Comparison of ENCODE assay signal across 29 mouse cellular contexts in the genomic region with DNA sequence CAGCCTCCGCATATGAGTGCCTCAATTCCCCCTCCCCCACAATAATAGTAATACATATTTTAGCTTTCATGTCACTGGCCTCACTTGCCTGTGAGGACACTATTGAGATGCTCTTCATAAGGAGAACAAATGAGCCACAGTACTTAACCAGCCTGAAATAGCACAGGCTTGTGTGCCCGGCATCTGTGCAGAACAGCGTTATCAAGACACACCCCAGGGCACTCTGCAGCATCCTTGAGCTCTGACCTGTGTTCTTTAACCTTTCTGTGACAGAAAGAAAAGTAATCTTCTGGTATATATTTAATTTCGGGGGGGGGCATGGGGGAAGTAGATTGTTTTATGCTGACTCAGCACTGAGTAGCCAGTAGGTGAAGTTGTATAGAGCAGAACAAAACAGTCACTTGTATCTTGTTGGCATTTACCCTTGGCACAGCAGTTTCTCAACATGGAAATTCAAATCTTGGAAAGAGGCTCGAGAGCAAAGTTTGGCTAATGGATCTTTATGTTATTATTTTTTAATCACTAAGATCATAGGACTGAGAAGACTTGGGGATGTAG. TPM values are rescaled to one million over a fixed set of nuclear protein-coding genes. Genes with fewer than 3 reads are reported as not detected.
A peak's percentile ranks its signal among the peaks of the same experiment; 100 is the strongest.
DNase-seq lines count a peak whose midpoint lies in the region; ATAC-seq and TF ChIP-seq lines count a peak whose summit lies in the region.
"Had no signal": no experiment of that assay in that cellular context is flagged by ENCODE, and none has a peak within 500 bp of the region (broad histone marks: within the 10 kb centered on the region; RNA-seq: fewer than 3 reads in every experiment).

No protein-coding gene starts in this region.

- TF ChIP-seq POLR2A in CH12.LX (IDR thresholded peaks at IDR 0.05; ENCODE audit: low read depth, low read length), result no peak

- TF ChIP-seq EP300 in CH12.LX (IDR thresholded peaks at IDR 0.05; ENCODE audit: low read length), result no peak

- H3K9ac ChIP-seq in CH12.LX (ENCODE audit: insufficient read depth, low read depth), result no peak overlapping the region
- no peak overlapping the region for H3K9ac ChIP-seq in ES-E14 (ENCODE audit: insufficient read depth, low read depth, low read length, poor library complexity, severe bottlenecking)
- H3K9ac ChIP-seq in intestine, embryonic 15.5 days, result no peak overlapping the region
- H3K9ac ChIP-seq in intestine, postnatal 0 days (ENCODE audit: low read depth, low read length), result no peak overlapping the region
- no peak overlapping the region for H3K9ac ChIP-seq in neural tube, embryonic 15.5 days (replicated peaks)
- H3K9ac ChIP-seq: embryonic facial prominence, embryonic 13.5 days; embryonic facial prominence, embryonic 15.5 days; forebrain, embryonic 12.5 days; forebrain, postnatal 0 days had no signal

- no peaks in the 10 kb centered on the region for H3K27me3 ChIP-seq in CH12.LX (replicated peaks)
- no peaks in the 10 kb centered on the region for H3K27me3 ChIP-seq in intestine, embryonic 15.5 days (replicated peaks)
- H3K27me3 ChIP-seq in intestine, postnatal 0 days (replicated peaks; ENCODE audit: control insufficient read depth, insufficient read depth, low read length), result no peaks in the 10 kb centered on the region
- no peaks in the 10 kb centered on the region for H3K27me3 ChIP-seq in neural tube, embryonic 15.5 days (replicated peaks)
- H3K27me3 ChIP-seq in limb, embryonic 10.5 days (ENCODE audit: low read depth, poor library complexity, severe bottlenecking), result no peaks in the 10 kb centered on the region
- H3K27me3 ChIP-seq: embryonic facial prominence, embryonic 13.5 days; embryonic facial prominence, embryonic 15.5 days; forebrain, embryonic 12.5 days; Patski had no signal

- no peak for TF ChIP-seq CTCF in CH12.LX (conservative IDR thresholded peaks at IDR 0.05 in 1 of 2, IDR thresholded peaks at IDR 0.05 in 1 of 2; ENCODE audit: low read depth in 2 of 2, low read length in 2 of 2)
- TF ChIP-seq CTCF in intestine, postnatal 0 days (IDR thresholded peaks at IDR 0.05; ENCODE audit: low read depth), result no peak

- peak; percentile 70 for ATAC-seq in intestine, embryonic 15.5 days
- ATAC-seq in intestine, postnatal 0 days, result peak; percentile 64; the same call in 1 of the 2 replicates
- ATAC-seq in neural tube, embryonic 15.5 days (ENCODE audit: low FRiP score), result no peak
- ATAC-seq: activated CD4-positive, CD25-positive, alpha-beta regulatory T cell, adult 4 months; forebrain, embryonic 14.5 days; forebrain, postnatal 0 days; Patski had no signal

- no peak overlapping the region for H3K27ac ChIP-seq in CH12.LX (ENCODE audit: insufficient read depth, low read depth)
- no peak overlapping the region for H3K27ac ChIP-seq in ES-E14 (ENCODE audit: insufficient read depth, low read depth, low read length, poor library complexity, severe bottlenecking)
- no peak overlapping the region for H3K27ac ChIP-seq in intestine, embryonic 15.5 days
- H3K27ac ChIP-seq in intestine, postnatal 0 days (ENCODE audit: low read depth, low read length), result no peak overlapping the region
- H3K27ac ChIP-seq in neural tube, embryonic 15.5 days (replicated peaks), result no peak overlapping the region
- no peak overlapping the region for H3K27ac ChIP-seq in limb, embryonic 10.5 days
- H3K27ac ChIP-seq: embryonic facial prominence, embryonic 13.5 days; embryonic facial prominence, embryonic 15.5 days; forebrain, embryonic 10.5 days; forebrain, embryonic 12.5 days had no signal

- H3K4me2 ChIP-seq in CH12.LX (ENCODE audit: insufficient read depth, low read depth, poor library complexity, severe bottlenecking), result no peak overlapping the region
- no peak overlapping the region for H3K4me2 ChIP-seq in intestine, embryonic 15.5 days (replicated peaks)
- H3K4me2 ChIP-seq in intestine, postnatal 0 days (replicated peaks; ENCODE audit: low read depth), result no peak overlapping the region
- no peak overlapping the region for H3K4me2 ChIP-seq in neural tube, embryonic 15.5 days
- H3K4me2 ChIP-seq: embryonic facial prominence, embryonic 13.5 days; embryonic facial prominence, embryonic 15.5 days; forebrain, embryonic 12.5 days had no signal

- no peaks in the 10 kb centered on the region for H3K79me2 ChIP-seq in CH12.LX (replicated peaks; ENCODE audit: control insufficient read depth, extremely low read depth, insufficient read depth, poor library complexity, severe bottlenecking)

- in situ Hi-C loops in CH12.LX (cut with MboI; ENCODE audit: low pct_ligation_motif_present, low pct_unique_long_range_greater_than_20kb, low sequenced_read_pairs), result no loop called here
- in situ Hi-C loops in ES-E14 (cut with MboI; ENCODE audit: low sequenced_read_pairs in 2 of 2, unreplicated experiment in 2 of 2), result no loop called here

- H3K4me1 ChIP-seq in CH12.LX (ENCODE audit: control insufficient read depth in 1 of 2, insufficient read depth in 2 of 2), result peaks cover 0 to 18% of the 10 kb centered on the region in 2 experiments; a peak in 2 of 4 replicates
- no peaks in the 10 kb centered on the region for H3K4me1 ChIP-seq in ES-E14 (ENCODE audit: control insufficient read depth in 2 of 2, insufficient read depth in 2 of 2, low read length in 2 of 2, poor library complexity in 1 of 2)
- no peaks in the 10 kb centered on the region for H3K4me1 ChIP-seq in intestine, embryonic 15.5 days (replicated peaks)
- no peaks in the 10 kb centered on the region for H3K4me1 ChIP-seq in intestine, postnatal 0 days (replicated peaks; ENCODE audit: control insufficient read depth, insufficient read depth, low read length)
- no peaks in the 10 kb centered on the region for H3K4me1 ChIP-seq in neural tube, embryonic 15.5 days
- no peaks in the 10 kb centered on the region for H3K4me1 ChIP-seq in limb, embryonic 10.5 days
- H3K4me1 ChIP-seq: embryonic facial prominence, embryonic 13.5 days; embryonic facial prominence, embryonic 15.5 days; forebrain, embryonic 12.5 days had no signal

- WGBS in intestine, embryonic 15.5 days, result 70% methylated on average over 5 of the region's 5 CpGs
- 54% methylated on average over 5 of the region's 5 CpGs for WGBS in intestine, postnatal 0 days
- 90% methylated on average over 5 of the region's 5 CpGs for WGBS in neural tube, embryonic 15.5 days
- 90% methylated on average over 5 of the region's 5 CpGs for WGBS in limb, embryonic 10.5 days

- dilution Hi-C loops in CH12.LX (cut with MboI; ENCODE audit: extremely low pct_ligation_motif_present, extremely low pct_unique_long_range_greater_than_20kb, low sequenced_read_pairs), result no loop called here

- H3K36me3 ChIP-seq in CH12.LX (replicated peaks in 1 of 2; ENCODE audit: control insufficient read depth in 1 of 2, insufficient read depth in 1 of 2, low read length in 1 of 2) (peaks cover 0 to 13% of the 10 kb centered on the region in 2 experiments), ES-E14 (ENCODE audit: control insufficient read depth, insufficient read depth, low read length, poor library complexity, severe bottlenecking) (no peaks in the 10 kb centered on the region)
- no peaks in the 10 kb centered on the region for H3K36me3 ChIP-seq in intestine, embryonic 15.5 days
- H3K36me3 ChIP-seq in intestine, postnatal 0 days (ENCODE audit: control insufficient read depth, insufficient read depth), result no peaks in the 10 kb centered on the region
- H3K36me3 ChIP-seq in neural tube, embryonic 15.5 days, result no peaks in the 10 kb centered on the region
- no peaks in the 10 kb centered on the region for H3K36me3 ChIP-seq in limb, embryonic 10.5 days
- H3K36me3 ChIP-seq: embryonic facial prominence, embryonic 13.5 days; embryonic facial prominence, embryonic 15.5 days; forebrain, embryonic 10.5 days; forebrain, embryonic 12.5 days had no signal

- no peak for TF ChIP-seq RAD21 in CH12.LX (IDR thresholded peaks at IDR 0.05; ENCODE audit: low read depth, low read length)

- no peak overlapping the region for H3K4me3 ChIP-seq in CH12.LX (replicated peaks in 1 of 3; ENCODE audit: low read depth in 2 of 3, low read length in 2 of 3, poor library complexity in 1 of 3)
- H3K4me3 ChIP-seq in ES-E14 (ENCODE audit: insufficient read depth in 1 of 2, low read depth in 1 of 2, low read length in 2 of 2, poor library complexity in 1 of 2, severe bottlenecking in 1 of 2), result no peak overlapping the region
- no peak overlapping the region for H3K4me3 ChIP-seq in intestine, embryonic 15.5 days (replicated peaks)
- no peak overlapping the region for H3K4me3 ChIP-seq in intestine, postnatal 0 days (ENCODE audit: low read depth, low read length)
- no peak overlapping the region for H3K4me3 ChIP-seq in neural tube, embryonic 15.5 days (replicated peaks)
- no peak overlapping the region for H3K4me3 ChIP-seq in limb, embryonic 10.5 days
- H3K4me3 ChIP-seq: embryonic facial prominence, embryonic 13.5 days; embryonic facial prominence, embryonic 15.5 days; erythroblast, embryonic 14.5 days; forebrain, embryonic 10.5 days; forebrain, embryonic 12.5 days had no signal

- no peak for DNase-seq in CH12.LX (ENCODE audit: extremely low read depth)
- no peak for DNase-seq in ES-E14 (ENCODE audit: low read depth, low spot score)
- no peak for DNase-seq in heart, postnatal 4 days
- DNase-seq in limb, embryonic 10.5 days (ENCODE audit: low spot score), result no peak
- DNase-seq in embryo, embryonic 10 days (ENCODE audit: low spot score), result no peak
- DNase-seq: adrenal gland, adult 8-10 months; adrenal gland, postnatal 14 days; adrenal gland, postnatal 36 days; cerebellum, adult 11-12 months; cerebellum, adult 2 months; cerebellum, adult 9-10 months; cerebellum, postnatal 10 days; cerebellum, postnatal 25 days; embryo, embryonic 11 days; forebrain, postnatal 0 days had no signal

- peaks cover 11% of the 10 kb centered on the region for H3K9me3 ChIP-seq in CH12.LX (replicated peaks; ENCODE audit: low read length)
- no peaks in the 10 kb centered on the region for H3K9me3 ChIP-seq in ES-E14 (ENCODE audit: control insufficient read depth, insufficient read depth, low read depth, low read length)
- no peaks in the 10 kb centered on the region for H3K9me3 ChIP-seq in intestine, embryonic 15.5 days
- no peaks in the 10 kb centered on the region for H3K9me3 ChIP-seq in intestine, postnatal 0 days (ENCODE audit: control insufficient read depth)
- 0 out of 2 replicates have a peak, but pooled peaks cover 7% of the 10 kb centered on the region for H3K9me3 ChIP-seq in neural tube, embryonic 15.5 days (replicated peaks)
- H3K9me3 ChIP-seq in limb, embryonic 10.5 days (replicated peaks), result no peaks in the 10 kb centered on the region
- H3K9me3 ChIP-seq: embryonic facial prominence, embryonic 13.5 days; embryonic facial prominence, embryonic 15.5 days; forebrain, embryonic 12.5 days had no signal

RNA-seq across cellular contexts. Expression of gene Mcu, which starts 30.4 kb away (rescaled TPM):
- 4.8 and 5.3 TPM in 2 replicates for total RNA-seq in CH12.LX (2012; rRNA removed)
- 4.8 and 5.7 TPM in 2 replicates for total RNA-seq in CH12.LX (2014; rRNA removed)
- polyA plus RNA-seq in CH12.LX (2012; ENCODE audit: insufficient read length, low read depth), result 3.5 and 4.9 TPM in 2 replicates
- total RNA-seq in ES-E14 (2012; rRNA removed), result 12.3 and 13.6 TPM in 2 replicates
- polyA plus RNA-seq in intestine, embryonic 15.5 days (2015; fragmentation: Nextera tagmentation; extraction: Ambion mirVana), result 66.4 and 72.6 TPM in 2 replicates
- polyA plus RNA-seq in intestine, postnatal 0 days (2015; fragmentation: Nextera tagmentation; extraction: Ambion mirVana), result 63.3 and 65.2 TPM in 2 replicates
- 10 to 100 TPM; 27.9 to 32.6 TPM for total RNA-seq in heart, postnatal 4 days (2021)
- 49.2 and 51.7 TPM in 2 replicates for polyA plus RNA-seq in neural tube, embryonic 15.5 days (2015; fragmentation: Nextera tagmentation; extraction: Ambion mirVana)
- 17.4 and 28.3 TPM in 2 replicates for polyA plus RNA-seq in limb, embryonic 10.5 days (2016; fragmentation: Nextera tagmentation; extraction: Ambion mirVana)

RNA-seq across cellular contexts. Expression of gene Gm10322, which starts 31.0 kb away (rescaled TPM):
- total RNA-seq in CH12.LX (2012; rRNA removed) (0.63 TPM in 1 of 2 replicates, not detected in the other), CH12.LX (2014; rRNA removed) (not detected in 2 replicates), ES-E14 (2012; rRNA removed) (1.5 TPM in 1 of 2 replicates, not detected in the other)
- polyA plus RNA-seq in CH12.LX (2012; ENCODE audit: insufficient read length, low read depth), result not detected in 2 replicates
- polyA plus RNA-seq in intestine, embryonic 15.5 days (2015; fragmentation: Nextera tagmentation; extraction: Ambion mirVana), result not detected in 2 replicates
- not detected in 2 replicates for polyA plus RNA-seq in intestine, postnatal 0 days (2015; fragmentation: Nextera tagmentation; extraction: Ambion mirVana)
- not detected for total RNA-seq in heart, postnatal 4 days (2021)
- not detected in 2 replicates for polyA plus RNA-seq in neural tube, embryonic 15.5 days (2015; fragmentation: Nextera tagmentation; extraction: Ambion mirVana)
- polyA plus RNA-seq in limb, embryonic 10.5 days (2016; fragmentation: Nextera tagmentation; extraction: Ambion mirVana), result not detected in 2 replicates
- total RNA-seq: adrenal gland, adult 18-20 months; adrenal gland, adult 8-10 months; adrenal gland, postnatal 14 days; adrenal gland, postnatal 36 days; forebrain, postnatal 0 days had no signal
- polyA plus RNA-seq: activated CD4-positive, CD25-positive, alpha-beta regulatory T cell, adult 4 months; cerebellum, adult 2 months; cortical plate, adult 2 months; embryonic facial prominence, embryonic 11.5 days; embryonic facial prominence, embryonic 13.5 days; embryonic facial prominence, embryonic 15.5 days; erythroblast, embryonic 14.5 days; forebrain, embryonic 10.5 days; forebrain, embryonic 12.5 days; forebrain, embryonic 14.5 days; forebrain, postnatal 0 days; Patski had no signal

RNA-seq across cellular contexts. Expression of gene Micu1, which starts 55.4 kb away (rescaled TPM):
- total RNA-seq in CH12.LX (2012; rRNA removed) (20.4 and 29.3 TPM in 2 replicates), CH12.LX (2014; rRNA removed) (23.1 and 25.3 TPM in 2 replicates), ES-E14 (2012; rRNA removed) (21.1 and 23.6 TPM in 2 replicates)
- 37.1 and 43.1 TPM in 2 replicates for polyA plus RNA-seq in CH12.LX (2012; ENCODE audit: insufficient read length, low read depth)
- 66.0 and 72.3 TPM in 2 replicates for polyA plus RNA-seq in intestine, embryonic 15.5 days (2015; fragmentation: Nextera tagmentation; extraction: Ambion mirVana)
- 57.8 and 59.2 TPM in 2 replicates for polyA plus RNA-seq in intestine, postnatal 0 days (2015; fragmentation: Nextera tagmentation; extraction: Ambion mirVana)
- 10 to 100 TPM; 30.8 to 34.7 TPM for total RNA-seq in heart, postnatal 4 days (2021)
- polyA plus RNA-seq in neural tube, embryonic 15.5 days (2015; fragmentation: Nextera tagmentation; extraction: Ambion mirVana), result 88.2 and 92.6 TPM in 2 replicates
- polyA plus RNA-seq in limb, embryonic 10.5 days (2016; fragmentation: Nextera tagmentation; extraction: Ambion mirVana), result 38.6 and 52.4 TPM in 2 replicates
